ENCODE assay signal across 24 mouse cellular contexts in the genomic region with DNA sequence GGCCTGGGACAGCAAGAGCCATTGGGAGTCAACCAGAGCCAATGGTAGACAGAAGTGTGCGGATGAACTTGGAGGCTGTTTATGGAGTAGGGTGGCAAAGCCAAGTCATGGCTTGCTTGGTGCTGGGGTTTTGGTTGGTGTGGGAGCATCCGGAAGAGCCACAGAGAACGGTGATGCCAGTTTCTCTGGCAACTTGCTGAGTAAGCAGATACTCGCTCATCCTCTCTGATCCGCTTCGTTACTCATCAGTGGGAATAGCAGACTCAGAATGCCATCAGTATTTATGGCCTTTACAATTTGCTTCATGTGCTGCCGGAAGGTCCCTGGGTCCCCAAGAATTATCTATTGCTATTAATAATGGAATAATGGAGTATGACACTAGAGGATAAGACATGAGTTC.
DNase-seq lines count a peak whose midpoint lies in the region; ATAC-seq and TF ChIP-seq lines count a peak whose summit lies in the region.
"Had no signal": no experiment of that assay in that cellular context is flagged by ENCODE, and none has a peak within 500 bp of the region (broad histone marks: within the 10 kb centered on the region; RNA-seq: fewer than 3 reads in every experiment).

No protein-coding gene starts in this region.

- H3K36me3 ChIP-seq in midbrain, embryonic 11.5 days (ENCODE audit: control insufficient read depth, insufficient read depth, low read length), result no peaks in the 10 kb centered on the region
- H3K36me3 ChIP-seq in midbrain, embryonic 16.5 days (ENCODE audit: control insufficient read depth, insufficient read depth, low read length), result no peaks in the 10 kb centered on the region
- no peaks in the 10 kb centered on the region for H3K36me3 ChIP-seq in neural tube, embryonic 14.5 days (ENCODE audit: control insufficient read depth, insufficient read depth, low read length)
- H3K36me3 ChIP-seq in neural tube, embryonic 15.5 days, result no peaks in the 10 kb centered on the region
- H3K36me3 ChIP-seq in ES-E14 (ENCODE audit: control insufficient read depth, insufficient read depth, low read length, poor library complexity, severe bottlenecking), result peaks cover 12% of the 10 kb centered on the region; the same call in 1 of the 2 replicates
- H3K36me3 ChIP-seq: embryonic facial prominence, embryonic 13.5 days; embryonic facial prominence, embryonic 15.5 days; forebrain, embryonic 10.5 days; forebrain, embryonic 12.5 days had no signal

- ATAC-seq in midbrain, embryonic 11.5 days (ENCODE audit: low FRiP score), result no peak
- ATAC-seq in midbrain, embryonic 16.5 days, result no peak
- 0 out of 2 replicates have a peak, but pooled peaks have one; percentile 9 for ATAC-seq in neural tube, embryonic 14.5 days (ENCODE audit: low read depth)
- ATAC-seq in neural tube, embryonic 15.5 days (ENCODE audit: low FRiP score), result no peak
- ATAC-seq: activated CD4-positive, CD25-positive, alpha-beta regulatory T cell, adult 4 months; forebrain, embryonic 14.5 days; forebrain, embryonic 16.5 days; Patski had no signal

- WGBS in midbrain, embryonic 11.5 days, result 97% methylated on average over 7 of the region's 7 CpGs
- 89% methylated on average over 7 of the region's 7 CpGs for WGBS in midbrain, embryonic 16.5 days
- 60% methylated on average over 7 of the region's 7 CpGs for WGBS in neural tube, embryonic 14.5 days
- 65% methylated on average over 7 of the region's 7 CpGs for WGBS in neural tube, embryonic 15.5 days

- H3K4me2 ChIP-seq in midbrain, embryonic 11.5 days, result no peak overlapping the region
- no peak overlapping the region for H3K4me2 ChIP-seq in midbrain, embryonic 16.5 days (ENCODE audit: low read length)
- H3K4me2 ChIP-seq in neural tube, embryonic 14.5 days (ENCODE audit: low read depth, low read length), result no peak overlapping the region
- H3K4me2 ChIP-seq in neural tube, embryonic 15.5 days, result no peak overlapping the region
- H3K4me2 ChIP-seq: embryonic facial prominence, embryonic 13.5 days; embryonic facial prominence, embryonic 15.5 days; forebrain, embryonic 12.5 days had no signal

- H3K4me1 ChIP-seq in midbrain, embryonic 11.5 days (ENCODE audit: control insufficient read depth, insufficient read depth, low read length), result peaks cover 4% of the 10 kb centered on the region
- peaks cover 2% of the 10 kb centered on the region for H3K4me1 ChIP-seq in midbrain, embryonic 16.5 days (ENCODE audit: control insufficient read depth, insufficient read depth, low read length)
- no peaks in the 10 kb centered on the region for H3K4me1 ChIP-seq in neural tube, embryonic 14.5 days (ENCODE audit: control insufficient read depth, insufficient read depth, low read length)
- H3K4me1 ChIP-seq in neural tube, embryonic 15.5 days, result peaks cover 12% of the 10 kb centered on the region; the same call in 1 of the 2 replicates
- peaks cover 6 to 45% of the 10 kb centered on the region in 2 experiments; a peak in 3 of 4 replicates for H3K4me1 ChIP-seq in ES-E14 (ENCODE audit: control insufficient read depth in 2 of 2, insufficient read depth in 2 of 2, low read length in 2 of 2, poor library complexity in 1 of 2)

- in situ Hi-C loops in ES-E14 (cut with MboI; ENCODE audit: low sequenced_read_pairs in 2 of 2, unreplicated experiment in 2 of 2), result no loop called here

- no peak overlapping the region for H3K27ac ChIP-seq in midbrain, embryonic 11.5 days (ENCODE audit: low read depth, low read length)
- no peak overlapping the region for H3K27ac ChIP-seq in midbrain, embryonic 16.5 days (ENCODE audit: low read length)
- no peak overlapping the region for H3K27ac ChIP-seq in neural tube, embryonic 14.5 days (ENCODE audit: low read depth, low read length)
- H3K27ac ChIP-seq in neural tube, embryonic 15.5 days (replicated peaks), result no peak overlapping the region
- no peak overlapping the region for H3K27ac ChIP-seq in ES-E14 (ENCODE audit: insufficient read depth, low read depth, low read length, poor library complexity, severe bottlenecking)
- H3K27ac ChIP-seq: embryonic facial prominence, embryonic 13.5 days; embryonic facial prominence, embryonic 15.5 days; forebrain, embryonic 10.5 days; forebrain, embryonic 12.5 days had no signal

- H3K9me3 ChIP-seq in midbrain, embryonic 11.5 days (ENCODE audit: control insufficient read depth, low read length), result no peaks in the 10 kb centered on the region
- H3K9me3 ChIP-seq in midbrain, embryonic 16.5 days (replicated peaks; ENCODE audit: control insufficient read depth, low read length, poor library complexity, severe bottlenecking), result no peaks in the 10 kb centered on the region
- H3K9me3 ChIP-seq in neural tube, embryonic 14.5 days (ENCODE audit: control insufficient read depth, low read length), result no peaks in the 10 kb centered on the region
- H3K9me3 ChIP-seq in neural tube, embryonic 15.5 days (replicated peaks), result no peaks in the 10 kb centered on the region
- H3K9me3 ChIP-seq in ES-E14 (ENCODE audit: control insufficient read depth, insufficient read depth, low read depth, low read length), result no peaks in the 10 kb centered on the region
- H3K9me3 ChIP-seq: embryonic facial prominence, embryonic 13.5 days; embryonic facial prominence, embryonic 15.5 days; forebrain, embryonic 10.5 days; forebrain, embryonic 12.5 days had no signal

- H3K9ac ChIP-seq in midbrain, embryonic 11.5 days (ENCODE audit: low read length), result no peak overlapping the region
- H3K9ac ChIP-seq in midbrain, embryonic 16.5 days (ENCODE audit: low read depth, low read length), result no peak overlapping the region
- H3K9ac ChIP-seq in neural tube, embryonic 14.5 days (replicated peaks; ENCODE audit: low read depth, low read length), result no peak overlapping the region
- H3K9ac ChIP-seq in neural tube, embryonic 15.5 days (replicated peaks), result no peak overlapping the region
- H3K9ac ChIP-seq in ES-E14 (ENCODE audit: insufficient read depth, low read depth, low read length, poor library complexity, severe bottlenecking), result no peak overlapping the region
- H3K9ac ChIP-seq: embryonic facial prominence, embryonic 13.5 days; embryonic facial prominence, embryonic 15.5 days; forebrain, embryonic 12.5 days had no signal

- H3K27me3 ChIP-seq in midbrain, embryonic 11.5 days (ENCODE audit: control insufficient read depth, insufficient read depth, low read length), result no peaks in the 10 kb centered on the region
- H3K27me3 ChIP-seq in midbrain, embryonic 16.5 days (ENCODE audit: control insufficient read depth, insufficient read depth, low read depth, low read length), result no peaks in the 10 kb centered on the region
- H3K27me3 ChIP-seq in neural tube, embryonic 14.5 days (ENCODE audit: control insufficient read depth, insufficient read depth, low read length), result no peaks in the 10 kb centered on the region
- no peaks in the 10 kb centered on the region for H3K27me3 ChIP-seq in neural tube, embryonic 15.5 days (replicated peaks)
- H3K27me3 ChIP-seq: embryonic facial prominence, embryonic 13.5 days; embryonic facial prominence, embryonic 15.5 days; forebrain, embryonic 12.5 days; Patski had no signal

- no peak overlapping the region for H3K4me3 ChIP-seq in midbrain, embryonic 11.5 days (ENCODE audit: low read depth, low read length)
- no peak overlapping the region for H3K4me3 ChIP-seq in midbrain, embryonic 16.5 days (ENCODE audit: low read depth, low read length)
- no peak overlapping the region for H3K4me3 ChIP-seq in neural tube, embryonic 14.5 days (ENCODE audit: low read depth, low read length)
- no peak overlapping the region for H3K4me3 ChIP-seq in neural tube, embryonic 15.5 days (replicated peaks)
- H3K4me3 ChIP-seq in ES-E14 (ENCODE audit: insufficient read depth in 1 of 2, low read depth in 1 of 2, low read length in 2 of 2, poor library complexity in 1 of 2, severe bottlenecking in 1 of 2), result no peak overlapping the region
- H3K4me3 ChIP-seq: embryonic facial prominence, embryonic 13.5 days; embryonic facial prominence, embryonic 15.5 days; erythroblast, embryonic 14.5 days; forebrain, embryonic 10.5 days; forebrain, embryonic 12.5 days had no signal

- peak; percentile 31 for DNase-seq in midbrain, embryonic 11.5 days (ENCODE audit: low spot score, missing footprints)
- no peak for DNase-seq in ES-E14 (ENCODE audit: low read depth, low spot score)
- no peak for DNase-seq in cerebellum, postnatal 14 days
- DNase-seq in layer of hippocampus, postnatal 36 days, result no peak
- DNase-seq: adrenal gland, adult 8-10 months; adrenal gland, postnatal 14 days; adrenal gland, postnatal 36 days; cerebellum, adult 11-12 months; cerebellum, adult 2 months; cerebellum, adult 9-10 months; cerebellum, postnatal 36 days; embryo, embryonic 11 days had no signal

TF ChIP-seq in ES-E14, 5 proteins besides CTCF, POLR2A, EP300 and RAD21:
- peak; percentile 77 for TF ChIP-seq MAFK (IDR thresholded peaks at IDR 0.05; ENCODE audit: insufficient read depth, low read depth, low read length)
- no peak for TF ChIP-seq CHD2 (IDR thresholded peaks at IDR 0.05; ENCODE audit: low read depth, low read length)
